Mouse (Mus musculus) kidney, embryonic 15.5 days (tissue): ENCODE measurements at regions not wholly inside any gene's neighbourhood (a gene's known extent, or its start where the extent isn't known, plus 50 kb on each side); places are given as distances from the start of the nearest gene placed in this dataset.

Experiments used
- ATAC-seq: fragments of 200-750 bp; cut with Nextera tagmentation; replicated peaks from 2 replicates; pipeline ENCODE4 v1.8.0; 2017; ENCODE audit warnings: moderate TSS enrichment; ENCODE audit not compliant: low FRiP score
- H3K27ac ChIP-seq: fragments of 300-500 bp; sonication (generic); 2 replicates; pipeline ENCODE4 v1.5.1; 2015; ENCODE audit warnings: mild to moderate bottlenecking, inconsistent platforms
- H3K27me3 ChIP-seq: fragments of 300-500 bp; sonication (generic); 2 replicates; pipeline ENCODE4 v1.6.1; 2015; ENCODE audit warnings: inconsistent platforms
- H3K36me3 ChIP-seq: fragments of 300-500 bp; sonication (generic); 2 replicates; pipeline ENCODE4 v1.6.1; 2015; ENCODE audit warnings: inconsistent platforms
- H3K4me1 ChIP-seq: fragments of 300-500 bp; sonication (generic); 2 replicates; pipeline ENCODE4 v1.6.1; 2015; ENCODE audit warnings: inconsistent platforms
- H3K4me2 ChIP-seq: fragments of 300-500 bp; sonication (generic); 2 replicates; pipeline ENCODE4 v1.6.1; 2015; ENCODE audit warnings: moderate library complexity, mild to moderate bottlenecking, inconsistent platforms
- H3K4me3 ChIP-seq: fragments of 300-500 bp; sonication (generic); replicated peaks from 2 replicates; pipeline ENCODE4 v1.5.1; 2015; ENCODE audit warnings: mild to moderate bottlenecking, inconsistent platforms
- H3K9ac ChIP-seq: fragments of 300-500 bp; sonication (generic); 2 replicates; pipeline ENCODE4 v1.6.1; 2015; ENCODE audit warnings: mild to moderate bottlenecking, inconsistent platforms
- H3K9me3 ChIP-seq: fragments of 300-500 bp; sonication (generic); replicated peaks from 2 replicates; pipeline ENCODE4 v1.6.1; 2016; ENCODE audit warnings: inconsistent platforms
- WGBS: fragments of 180-500 bp; shearing (Covaris S2); methylation state at CpG from one replicate; pipeline ENCODE4 v1.1.7; 2015; ENCODE audit warnings: mixed read lengths; 5-methylcytosine and 5-hydroxymethylcytosine counted together

DNA sequence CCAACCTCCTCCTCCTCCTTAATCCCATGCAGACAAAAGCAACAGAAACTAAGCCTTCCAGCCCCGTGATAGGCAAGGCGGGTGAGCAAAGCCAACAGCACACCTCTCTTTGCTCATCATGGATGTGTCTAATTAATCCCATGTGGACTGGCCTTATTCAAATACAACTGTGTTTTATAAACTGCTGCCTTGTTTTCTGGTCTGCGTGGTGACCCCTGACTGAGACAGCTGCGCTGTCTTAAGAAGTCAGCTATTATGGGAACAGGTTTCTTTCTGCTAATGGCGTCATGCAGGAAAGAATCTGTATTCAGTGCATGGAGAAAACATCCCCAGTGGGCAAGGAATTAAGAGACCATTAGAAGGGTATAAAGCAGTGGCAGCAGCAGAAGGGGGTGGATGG, 161.6 kb upstream of the Kiz start:
- Histone ChIP-seq H3K9ac (no peak overlapping the region), H3K9me3 (0 out of 2 replicates have a peak, but pooled peaks cover 2% of the 10 kb centered on the region), H3K27ac (no peak overlapping the region), H3K36me3 (no peaks in the 10 kb centered on the region), H3K4me2 (no peak overlapping the region), H3K4me1 (peaks cover 4% of the 10 kb centered on the region; the same call in 1 of the 2 replicates), H3K4me3 (no peak overlapping the region), H3K27me3 (no peaks in the 10 kb centered on the region)
- no peak for ATAC-seq
- 63% methylated on average over 5 of the region's 5 CpGs for WGBS

DNA sequence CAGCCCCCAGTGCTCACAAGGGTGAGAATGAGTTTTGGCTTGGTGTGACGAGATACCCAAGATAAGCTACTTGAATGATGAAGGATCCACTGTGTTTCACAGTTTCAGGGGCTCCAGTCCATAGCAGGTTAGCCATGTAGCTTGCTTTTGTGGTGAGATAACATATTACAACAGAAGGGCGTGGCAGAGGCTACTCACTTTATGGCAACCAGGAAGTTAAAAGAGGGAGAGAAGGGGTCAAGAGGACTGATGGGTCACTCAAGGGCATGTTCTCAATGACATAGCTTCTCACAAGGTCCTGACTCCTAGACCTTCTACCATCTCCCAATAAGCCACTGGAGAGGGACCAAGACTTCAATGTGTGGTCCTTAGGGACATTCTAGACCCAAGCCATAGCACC, 159.4 kb upstream of the Kiz start:
- H3K4me1 ChIP-seq = peaks cover 4% of the 10 kb centered on the region; the same call in 1 of the 2 replicates
- no peak overlapping the region for H3K4me3 ChIP-seq
- H3K36me3 ChIP-seq = no peaks in the 10 kb centered on the region
- H3K4me2 ChIP-seq = no peak overlapping the region
- no peaks in the 10 kb centered on the region for H3K27me3 ChIP-seq
- no peak overlapping the region for H3K27ac ChIP-seq
- 84% methylated on average over 2 of the region's 2 CpGs for WGBS
- H3K9me3 ChIP-seq = 0 out of 2 replicates have a peak, but pooled peaks cover 2% of the 10 kb centered on the region
- ATAC-seq = no peak
- no peak overlapping the region for H3K9ac ChIP-seq

DNA sequence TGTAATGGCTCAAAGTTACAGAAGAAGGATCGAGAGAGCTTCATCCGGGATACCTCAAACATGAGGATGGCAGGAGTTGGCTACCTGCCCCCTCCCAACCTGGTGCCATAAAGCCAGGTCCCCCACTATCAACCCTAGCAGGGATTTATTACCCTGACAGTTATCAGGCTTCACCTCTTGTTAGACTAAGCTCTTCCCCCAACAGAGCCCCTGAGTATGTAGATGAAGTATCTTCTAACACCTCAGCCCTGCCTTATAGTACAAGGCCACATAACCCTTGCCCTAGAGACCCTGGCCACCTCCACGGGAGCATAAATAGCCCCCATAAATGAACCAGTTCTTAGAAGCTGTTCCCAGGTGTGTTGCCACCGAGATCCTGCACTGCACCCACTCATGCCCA, 158.9 kb upstream of the Kiz start:
- Histone ChIP-seq H3K36me3 (no peaks in the 10 kb centered on the region), H3K9ac (no peak overlapping the region), H3K9me3 (no peaks in the 10 kb centered on the region), H3K4me2 (no peak overlapping the region), H3K4me3 (no peak overlapping the region), H3K4me1 (peaks cover 4% of the 10 kb centered on the region; the same call in 1 of the 2 replicates), H3K27ac (no peak overlapping the region), H3K27me3 (no peaks in the 10 kb centered on the region)
- no peak for ATAC-seq
- 80% methylated on average over 4 of the region's 4 CpGs for WGBS

- ATAC-seq = no peak
- no peak overlapping the region for H3K4me3 ChIP-seq
- H3K4me1 ChIP-seq = no peaks in the 10 kb centered on the region
- H3K27me3 ChIP-seq = 0 out of 2 replicates have a peak, but pooled peaks cover 4% of the 10 kb centered on the region
- 32% methylated on average over 8 of the region's 8 CpGs for WGBS
- H3K9ac ChIP-seq = no peak overlapping the region
- H3K9me3 ChIP-seq = no peaks in the 10 kb centered on the region
- no peak overlapping the region for H3K4me2 ChIP-seq
- H3K36me3 ChIP-seq = no peaks in the 10 kb centered on the region
- H3K27ac ChIP-seq = no peak overlapping the region
Observed at GRCm38 (mm10) chr2:146710676-146711075, 145.0 kb upstream of the Kiz start.

- no peak for ATAC-seq
- WGBS = 55% methylated on average over 10 of the region's 10 CpGs
- Histone ChIP-seq H3K4me3 (no peak overlapping the region), H3K36me3 (no peaks in the 10 kb centered on the region), H3K27ac (no peak overlapping the region), H3K27me3 (no peaks in the 10 kb centered on the region), H3K9me3 (no peaks in the 10 kb centered on the region), H3K9ac (no peak overlapping the region), H3K4me2 (no peak overlapping the region), H3K4me1 (no peaks in the 10 kb centered on the region)
Observed at GRCm38 (mm10) chr2:146721184-146721715, 134.4 kb upstream of the Kiz start.

DNA sequence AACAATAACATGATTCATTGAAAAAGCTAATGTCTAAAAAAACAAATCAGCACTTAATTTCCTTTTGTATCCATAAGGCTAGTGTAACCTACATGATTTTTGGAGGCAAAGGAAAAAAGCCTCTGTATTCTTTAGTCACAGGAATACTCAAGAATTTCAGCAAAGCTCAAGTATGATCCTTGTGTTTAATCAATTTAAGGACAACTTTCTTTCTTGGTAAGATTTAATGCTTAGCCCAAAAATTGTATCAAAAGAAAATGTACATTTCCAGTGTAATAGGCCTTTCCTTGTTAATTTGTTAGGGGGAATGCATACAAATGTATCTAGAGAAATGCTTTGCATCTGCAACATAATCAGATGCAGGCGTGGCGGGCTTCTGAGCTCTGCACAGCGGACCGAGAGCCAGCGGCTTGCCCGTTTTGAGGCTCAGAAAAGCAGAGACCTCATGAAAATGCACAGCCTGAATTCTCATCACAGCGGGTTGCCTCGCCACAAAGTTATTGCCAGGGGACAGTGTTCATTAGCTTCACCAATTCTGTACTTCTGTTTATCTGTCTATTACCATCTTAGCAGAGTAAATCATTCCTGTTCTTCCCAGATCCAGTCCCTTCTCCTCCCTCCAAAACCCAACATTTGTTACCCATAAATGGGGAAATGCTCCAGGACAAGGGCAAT, 133.2 kb upstream of the Kiz start:
- no peaks in the 10 kb centered on the region for H3K27me3 ChIP-seq
- no peaks in the 10 kb centered on the region for H3K36me3 ChIP-seq
- H3K27ac ChIP-seq = no peak overlapping the region
- H3K9me3 ChIP-seq = no peaks in the 10 kb centered on the region
- ATAC-seq = no peak
- H3K4me3 ChIP-seq = no peak overlapping the region
- no peak overlapping the region for H3K4me2 ChIP-seq
- no peaks in the 10 kb centered on the region for H3K4me1 ChIP-seq
- 51% methylated on average over 8 of the region's 8 CpGs for WGBS
- H3K9ac ChIP-seq = no peak overlapping the region

- no peaks in the 10 kb centered on the region for H3K27me3 ChIP-seq
- no peaks in the 10 kb centered on the region for H3K4me1 ChIP-seq
- no peak for ATAC-seq
- H3K4me2 ChIP-seq = no peak overlapping the region
- H3K9me3 ChIP-seq = no peaks in the 10 kb centered on the region
- no peak overlapping the region for H3K9ac ChIP-seq
- H3K36me3 ChIP-seq = no peaks in the 10 kb centered on the region
- 79% methylated on average over 9 of the region's 9 CpGs for WGBS
- no peak overlapping the region for H3K4me3 ChIP-seq
- H3K27ac ChIP-seq = no peak overlapping the region
Observed at GRCm38 (mm10) chr2:146723172-146723571, 132.5 kb upstream of the Kiz start.

- H3K9ac ChIP-seq = no peak overlapping the region
- no peak overlapping the region for H3K4me2 ChIP-seq
- no peaks in the 10 kb centered on the region for H3K9me3 ChIP-seq
- H3K4me3 ChIP-seq = no peak overlapping the region
- WGBS = 83% methylated on average over 4 of the region's 4 CpGs
- no peaks in the 10 kb centered on the region for H3K36me3 ChIP-seq
- H3K4me1 ChIP-seq = no peaks in the 10 kb centered on the region
- no peak for ATAC-seq
- no peaks in the 10 kb centered on the region for H3K27me3 ChIP-seq
- no peak overlapping the region for H3K27ac ChIP-seq
Observed at GRCm38 (mm10) chr2:146723671-146724070, 132.0 kb upstream of the Kiz start.

DNA sequence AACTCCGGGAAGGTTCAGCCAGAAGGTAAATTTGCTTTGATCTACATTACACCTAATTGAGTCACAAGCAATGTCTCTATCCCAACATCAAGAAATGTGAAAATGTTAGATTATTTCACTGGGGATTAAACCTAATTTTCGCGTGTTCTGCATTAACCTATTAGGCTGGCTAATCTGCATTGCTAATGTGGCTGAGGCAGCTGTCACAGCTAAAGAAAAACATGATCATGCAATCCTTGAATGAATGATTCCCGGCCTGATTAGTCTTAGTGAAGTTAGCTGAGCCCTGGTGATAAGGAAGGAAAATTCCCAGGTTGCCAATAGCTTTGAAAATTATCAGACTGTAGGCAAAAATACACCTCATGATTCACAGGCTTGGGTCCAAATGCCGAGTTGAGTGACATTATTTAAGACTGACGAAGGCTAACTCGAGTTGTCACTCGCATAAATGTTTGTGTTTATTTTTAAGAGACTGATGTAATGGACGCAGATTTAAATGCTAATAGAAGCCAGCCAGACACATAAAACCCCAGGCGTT, 131.5 kb upstream of the Kiz start:
- no peak overlapping the region for H3K4me2 ChIP-seq
- H3K27ac ChIP-seq = no peak overlapping the region
- no peak for ATAC-seq
- no peak overlapping the region for H3K9ac ChIP-seq
- H3K27me3 ChIP-seq = no peaks in the 10 kb centered on the region
- no peaks in the 10 kb centered on the region for H3K9me3 ChIP-seq
- no peak overlapping the region for H3K4me3 ChIP-seq
- no peaks in the 10 kb centered on the region for H3K4me1 ChIP-seq
- 72% methylated on average over 10 of the region's 10 CpGs for WGBS
- H3K36me3 ChIP-seq = no peaks in the 10 kb centered on the region

DNA sequence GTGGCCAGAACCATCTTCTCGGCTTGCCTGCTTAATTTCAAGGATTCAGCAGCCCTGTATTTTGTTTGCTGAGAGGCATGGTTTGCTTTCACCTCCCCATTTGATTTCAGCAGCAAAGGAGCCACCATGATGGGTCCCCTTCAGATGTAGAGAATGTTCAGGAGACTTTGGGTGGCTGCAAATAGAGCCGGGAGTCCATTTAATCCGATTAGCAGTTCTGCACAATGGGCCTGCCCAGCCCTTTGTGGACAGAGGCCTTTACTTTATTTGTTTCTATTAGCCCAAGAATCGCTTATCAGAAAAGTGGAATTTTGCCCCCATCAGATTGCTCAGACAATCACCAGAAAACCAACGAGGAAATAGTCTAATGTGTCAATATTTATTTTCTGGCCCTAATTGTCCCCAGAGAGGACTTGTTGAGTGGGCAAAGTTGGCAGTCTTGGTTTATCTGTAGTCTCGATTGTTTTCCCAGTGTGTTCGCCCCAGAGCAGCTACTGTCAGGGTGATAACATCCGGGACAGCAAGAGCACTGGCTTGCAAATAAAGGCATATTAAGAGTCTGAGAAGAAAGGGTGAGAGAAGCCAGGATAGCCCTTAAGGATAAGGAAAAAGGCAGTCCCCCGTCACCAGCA, 130.6 kb upstream of the Kiz start:
- H3K27me3 ChIP-seq = no peaks in the 10 kb centered on the region
- H3K4me1 ChIP-seq = no peaks in the 10 kb centered on the region
- H3K9me3 ChIP-seq = no peaks in the 10 kb centered on the region
- ATAC-seq = no peak
- H3K27ac ChIP-seq = no peak overlapping the region
- 79% methylated on average over 9 of the region's 9 CpGs for WGBS
- no peak overlapping the region for H3K4me3 ChIP-seq
- H3K36me3 ChIP-seq = no peaks in the 10 kb centered on the region
- no peak overlapping the region for H3K4me2 ChIP-seq
- no peak overlapping the region for H3K9ac ChIP-seq

DNA sequence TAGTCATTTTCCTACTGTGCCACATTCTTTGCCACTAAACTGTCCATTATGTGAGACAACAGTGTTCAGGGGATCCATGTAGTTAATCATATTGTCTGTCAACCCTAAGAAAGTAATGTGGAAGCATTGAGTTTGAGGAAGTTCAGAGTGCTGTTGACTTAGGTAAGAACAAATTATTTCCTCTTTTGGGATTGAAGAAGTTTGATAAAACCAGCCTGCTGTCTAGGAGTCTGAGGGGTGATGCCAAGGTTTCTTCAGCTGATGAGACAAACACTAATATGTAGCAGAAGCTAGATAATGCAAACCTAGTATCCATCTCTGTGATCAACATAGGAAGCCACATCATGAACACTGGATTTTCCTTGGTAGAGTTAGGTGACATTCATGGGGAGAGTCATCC, 127.0 kb upstream of the Kiz start:
- H3K27me3 ChIP-seq = no peaks in the 10 kb centered on the region
- H3K9ac ChIP-seq = no peak overlapping the region
- no peaks in the 10 kb centered on the region for H3K4me1 ChIP-seq
- no peaks in the 10 kb centered on the region for H3K36me3 ChIP-seq
- H3K9me3 ChIP-seq = no peaks in the 10 kb centered on the region
- H3K4me3 ChIP-seq = no peak overlapping the region
- no peak overlapping the region for H3K27ac ChIP-seq
- no peak for ATAC-seq
- no peak overlapping the region for H3K4me2 ChIP-seq

DNA sequence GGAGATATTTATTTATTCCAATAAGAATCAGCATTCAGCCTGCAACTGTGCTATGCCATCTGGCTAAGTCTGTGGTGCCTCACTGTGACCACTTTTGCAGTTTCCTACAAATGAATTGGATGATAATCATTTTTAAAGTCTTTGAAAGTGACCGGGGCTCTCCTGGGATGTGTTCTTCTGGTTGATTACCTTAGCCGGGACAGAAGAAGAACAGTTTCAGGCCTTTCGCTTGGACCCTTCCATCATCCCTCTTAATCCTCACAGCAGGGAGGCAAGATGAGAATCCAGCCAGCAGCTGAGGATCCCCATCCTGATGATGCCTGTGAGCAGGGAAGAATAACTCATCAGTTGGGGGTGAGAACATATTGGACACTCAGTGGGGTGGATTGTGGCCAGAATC, 124.6 kb upstream of the Kiz start:
- no peak overlapping the region for H3K4me3 ChIP-seq
- no peak overlapping the region for H3K27ac ChIP-seq
- H3K9me3 ChIP-seq = no peaks in the 10 kb centered on the region
- no peak overlapping the region for H3K4me2 ChIP-seq
- no peaks in the 10 kb centered on the region for H3K27me3 ChIP-seq
- no peaks in the 10 kb centered on the region for H3K36me3 ChIP-seq
- ATAC-seq = no peak
- H3K4me1 ChIP-seq = no peaks in the 10 kb centered on the region
- 90% methylated on average over 3 of the region's 3 CpGs for WGBS
- no peak overlapping the region for H3K9ac ChIP-seq
